Mouse (Mus musculus) cortical plate, adult 2 months (tissue): Measurements from ENCODE around the gene Eras.

Experiments used
- CTCF ChIP-seq: fragments of 200-500 bp; IDR thresholded peaks from 2 replicates; pipeline ENCODE4 v1.5.1; 2011; ENCODE audit warnings: mild to moderate bottlenecking, control low read depth, low read length; ENCODE audit not compliant: insufficient read depth; ENCODE audit errors: extremely low read depth
- POLR2A ChIP-seq: fragments of 200-500 bp; IDR thresholded peaks from 2 replicates; pipeline ENCODE4 v1.6.1; 2011; ENCODE audit warnings: mild to moderate bottlenecking, low read length, control low read depth; ENCODE audit not compliant: insufficient read depth; ENCODE audit errors: extremely low read depth

- no peak for TF ChIP-seq CTCF
- no peak for TF ChIP-seq POLR2A
These were observed 37.8 kb upstream of the Eras start for GRCm38 (mm10) chrX:7966161-7966560.
